Mouse (Mus musculus) lung, postnatal 0 days (tissue): ENCODE measurements around the gene Rbm20.

Experiments
- CTCF ChIP-seq: IDR thresholded peaks from 2 replicates; pipeline ENCODE4 v1.5.1; 2016; ENCODE audit warnings: antibody characterized with exemption, mild to moderate bottlenecking
- EP300 ChIP-seq: IDR thresholded peaks from 2 replicates; pipeline ENCODE4 v1.6.1; 2016; ENCODE audit warnings: antibody characterized with exemption, mild to moderate bottlenecking, control low read depth

GRCm38 (mm10) chr19:53868796-53869195 is 191.7 kb downstream of the Rbm20 start:
- TF ChIP-seq CTCF (no peak), EP300 (no peak)
